Mouse (Mus musculus) E14TG2a.4 (cell line): ENCODE results near the gene Aff1.

ENCODE experiments used
- H3K27me3 ChIP-seq: 2 replicates; pipeline ENCODE4 v1.6.1; 2014; ENCODE audit warnings: low read length, control low read depth; ENCODE audit not compliant: insufficient read depth
- H3K36me3 ChIP-seq: 2 replicates; pipeline ENCODE4 v1.6.1; 2014; ENCODE audit warnings: low read length, control low read depth; ENCODE audit not compliant: insufficient read depth
- H3K4me1 ChIP-seq: replicated peaks from 2 replicates; pipeline ENCODE4 v1.6.1; 2014; ENCODE audit warnings: low read depth, low read length, control low read depth
- H3K4me3 ChIP-seq: replicated peaks from 2 replicates; pipeline ENCODE4 v1.5.1; 2014; ENCODE audit warnings: mild to moderate bottlenecking, low read length
- H3K9me3 ChIP-seq: 2 replicates; pipeline ENCODE4 v1.6.1; 2014; ENCODE audit warnings: low read length, control low read depth
- CTCF ChIP-seq: conservative IDR thresholded peaks from 2 replicates; pipeline ENCODE4 v1.5.1; 2014; ENCODE audit warnings: low read length
- NANOG ChIP-seq: IDR thresholded peaks from 2 replicates; pipeline ENCODE4 v1.6.1; 2014; ENCODE audit warnings: borderline replicate concordance, low read length, mixed read lengths
- POU5F1 ChIP-seq: IDR thresholded peaks from 2 replicates; pipeline ENCODE4 v1.6.1; 2014; ENCODE audit warnings: low read length, borderline replicate concordance

Gene Aff1

DNA sequence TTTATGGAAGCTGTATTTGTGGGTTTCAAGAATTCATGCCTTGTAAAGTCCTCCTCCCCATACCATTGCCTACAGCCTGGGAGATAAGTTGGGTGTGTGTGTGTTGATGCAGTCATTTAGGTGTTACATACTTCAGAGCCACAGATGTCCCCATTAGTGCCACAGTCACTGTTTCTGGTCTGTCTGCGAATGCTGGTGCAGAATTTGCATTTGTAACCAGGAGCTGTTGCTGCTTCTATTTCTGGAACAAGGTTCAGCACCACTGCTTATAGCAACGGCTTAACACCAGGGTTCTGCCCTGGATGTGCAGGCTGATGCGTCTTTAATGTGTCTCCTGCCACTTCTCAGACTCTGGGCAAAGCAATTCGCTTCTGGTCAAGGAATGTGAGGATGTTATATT lies 7.4 kb downstream of the Aff1 start:
- Histone ChIP-seq H3K4me1 (peaks cover 99% of the 10 kb centered on the region), H3K4me3 (no peak overlapping the region; the same call in 1 of the 2 replicates), H3K9me3 (no peaks in the 10 kb centered on the region), H3K36me3 (peaks cover 41% of the 10 kb centered on the region), H3K27me3 (no peaks in the 10 kb centered on the region)
- TF ChIP-seq CTCF (no peak), NANOG (no peak), POU5F1 (no peak)

DNA sequence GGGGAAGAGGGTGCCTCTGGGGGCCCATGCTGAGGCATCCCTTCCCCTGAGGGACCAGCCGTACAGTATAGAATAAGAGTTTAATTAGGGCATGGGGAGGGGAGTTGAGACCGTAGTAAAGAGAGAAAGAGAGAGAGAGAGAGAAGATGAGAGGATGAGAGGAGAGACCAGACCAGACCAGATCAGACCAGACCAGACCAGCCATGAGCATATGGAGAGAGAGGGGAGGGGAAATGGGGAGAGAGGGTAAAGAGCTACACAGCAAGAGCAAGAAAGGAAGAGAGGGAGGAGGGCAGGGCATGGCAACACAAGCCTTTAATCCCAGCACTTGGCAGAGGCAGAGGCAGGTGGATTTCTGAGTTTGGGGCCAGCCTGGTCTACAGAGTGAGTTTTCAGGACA lies 8.5 kb downstream of the Aff1 start:
- Histone ChIP-seq H3K27me3 (no peaks in the 10 kb centered on the region), H3K4me1 (peaks cover 99% of the 10 kb centered on the region), H3K4me3 (0 out of 2 replicates have a peak overlapping the region, but pooled peaks have one; percentile 10), H3K36me3 (peaks cover 40% of the 10 kb centered on the region), H3K9me3 (no peaks in the 10 kb centered on the region)
- TF ChIP-seq NANOG (no peak), POU5F1 (no peak), CTCF (no peak)

DNA sequence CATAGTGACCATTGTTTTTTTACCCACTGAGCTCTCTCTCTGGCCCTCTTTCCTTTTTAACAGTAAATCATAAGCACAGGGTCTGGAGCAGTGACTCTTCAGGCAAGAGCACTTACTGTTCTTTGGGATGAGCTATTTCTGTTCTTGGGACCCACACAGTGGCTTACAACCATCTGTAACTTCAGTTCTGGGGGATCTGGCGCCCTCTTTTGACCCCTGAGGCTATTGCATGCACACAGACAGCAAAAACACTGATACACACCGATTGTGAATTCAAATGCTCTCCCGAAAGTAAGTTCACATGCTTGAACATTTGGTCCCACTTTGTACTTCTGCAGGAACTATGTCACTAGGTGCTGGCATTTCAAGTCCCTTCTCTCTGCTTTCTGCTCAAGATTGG lies 9.3 kb downstream of the Aff1 start:
- H3K4me1 ChIP-seq: peaks cover 99% of the 10 kb centered on the region
- H3K9me3 ChIP-seq: 0 out of 2 replicates have a peak, but pooled peaks cover under 1% of the 10 kb centered on the region
- H3K4me3 ChIP-seq: 0 out of 2 replicates have a peak overlapping the region, but pooled peaks have one; percentile 29
- H3K36me3 ChIP-seq: peaks cover 47% of the 10 kb centered on the region
- no peaks in the 10 kb centered on the region for H3K27me3 ChIP-seq
- TF ChIP-seq NANOG (no peak), POU5F1 (no peak), CTCF (peak; percentile 96)

DNA sequence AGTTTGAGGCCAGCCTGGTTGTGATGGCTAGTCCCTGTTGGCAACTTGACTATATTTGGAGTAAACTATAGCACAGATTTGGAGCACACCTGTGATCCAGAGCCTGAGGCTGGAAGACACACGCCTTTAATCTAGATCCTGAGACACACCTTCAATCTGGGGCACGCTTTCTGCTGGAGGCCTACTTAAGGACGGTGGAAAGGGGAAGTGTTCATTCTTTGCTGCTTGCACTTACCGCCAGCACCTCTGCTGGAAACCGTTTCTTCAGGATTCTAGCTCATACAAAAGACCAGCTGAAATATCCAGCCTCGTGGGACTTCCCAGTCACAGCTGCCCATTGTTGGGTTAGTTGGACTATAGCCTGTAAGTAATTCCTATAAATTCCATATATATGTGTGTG lies 10.4 kb downstream of the Aff1 start:
- peaks cover 96% of the 10 kb centered on the region for H3K4me1 ChIP-seq

DNA sequence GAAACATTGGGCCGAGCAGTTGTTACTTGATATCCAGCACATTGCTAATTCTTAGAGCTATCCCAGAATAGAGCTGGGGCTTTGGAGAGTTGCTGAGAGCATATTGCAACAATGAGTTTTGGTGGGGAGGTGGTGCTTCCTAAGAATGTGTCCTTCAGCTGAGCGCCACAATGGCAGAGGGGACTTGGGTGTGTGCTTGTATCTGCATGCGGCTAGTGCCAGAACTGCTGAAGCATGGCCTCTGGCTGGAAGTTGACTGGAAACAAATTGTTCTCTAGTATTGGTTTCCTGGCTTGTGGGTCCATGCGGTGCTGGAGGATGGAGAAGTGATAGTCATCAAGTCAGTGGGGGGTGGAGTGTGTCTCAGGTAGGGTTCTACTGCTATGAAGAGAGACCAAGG lies 13.2 kb downstream of the Aff1 start:
- Histone ChIP-seq H3K27me3 (no peaks in the 10 kb centered on the region), H3K36me3 (peaks cover 34% of the 10 kb centered on the region), H3K4me1 (peaks cover 96% of the 10 kb centered on the region), H3K9me3 (0 out of 2 replicates have a peak, but pooled peaks cover 3% of the 10 kb centered on the region), H3K4me3 (peak overlapping the region; percentile 27; the same call in 1 of the 2 replicates)
- TF ChIP-seq NANOG (no peak), POU5F1 (no peak), CTCF (no peak)

More for the DNA sequence above, 10.4 kb downstream of the Aff1 start:
- Histone ChIP-seq H3K9me3 (0 out of 2 replicates have a peak, but pooled peaks cover 3% of the 10 kb centered on the region), H3K4me3 (peak overlapping the region; percentile 29; the same call in 1 of the 2 replicates), H3K36me3 (peaks cover 44% of the 10 kb centered on the region), H3K27me3 (no peaks in the 10 kb centered on the region)
- TF ChIP-seq CTCF (no peak), NANOG (no peak), POU5F1 (no peak)

DNA sequence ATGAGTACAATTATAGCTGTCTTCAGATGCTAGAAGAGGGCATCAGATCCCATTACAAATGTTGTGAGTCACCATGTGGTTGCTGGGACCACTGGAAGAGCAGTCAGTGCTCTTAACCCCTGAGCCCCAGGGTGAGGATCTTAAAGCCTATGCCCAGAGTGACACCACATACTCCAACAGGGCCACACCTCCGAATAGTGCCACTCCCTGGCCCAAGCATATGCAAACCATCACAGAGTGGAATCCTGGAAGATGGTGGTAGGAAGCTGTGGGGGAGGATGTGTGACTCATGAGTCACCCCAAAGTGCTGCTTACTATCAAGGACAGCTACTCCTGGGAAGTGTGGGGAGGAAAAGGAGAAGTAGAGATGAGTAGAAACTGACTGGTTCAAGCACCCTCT lies 13.7 kb downstream of the Aff1 start:
- Histone ChIP-seq H3K9me3 (0 out of 2 replicates have a peak, but pooled peaks cover 3% of the 10 kb centered on the region), H3K4me3 (no peak overlapping the region; the same call in 1 of the 2 replicates), H3K4me1 (peaks cover 95% of the 10 kb centered on the region), H3K27me3 (no peaks in the 10 kb centered on the region), H3K36me3 (peaks cover 34% of the 10 kb centered on the region)
- no peak for TF ChIP-seq POU5F1

DNA sequence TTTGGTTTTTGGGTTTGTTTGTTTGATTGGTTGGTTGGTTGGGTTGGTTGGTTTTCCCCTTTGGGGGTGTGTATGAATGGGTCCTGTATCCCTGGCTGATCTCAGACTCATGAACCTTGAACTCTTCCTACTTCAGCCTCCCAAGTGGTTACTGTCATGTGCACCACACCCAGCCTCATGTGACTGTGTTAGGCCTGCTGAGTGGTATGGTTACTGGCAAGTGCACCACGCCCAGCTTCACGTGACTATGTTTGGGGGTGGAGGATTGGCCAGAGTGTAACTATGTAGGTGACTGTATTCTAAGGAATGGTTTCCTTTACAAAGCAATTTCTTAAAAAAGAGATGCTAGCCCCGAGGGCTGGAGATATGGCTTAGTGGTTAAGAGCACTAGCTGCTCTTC lies 16.9 kb downstream of the Aff1 start:
- Histone ChIP-seq H3K9me3 (0 out of 2 replicates have a peak, but pooled peaks cover 3% of the 10 kb centered on the region), H3K36me3 (peaks cover 15% of the 10 kb centered on the region; the same call in 1 of the 2 replicates), H3K4me3 (peak overlapping the region; percentile 26; the same call in 1 of the 2 replicates), H3K4me1 (peaks cover 95% of the 10 kb centered on the region), H3K27me3 (no peaks in the 10 kb centered on the region)
- TF ChIP-seq CTCF (no peak), NANOG (peak; percentile 11; the same call in 1 of the 2 replicates)

DNA sequence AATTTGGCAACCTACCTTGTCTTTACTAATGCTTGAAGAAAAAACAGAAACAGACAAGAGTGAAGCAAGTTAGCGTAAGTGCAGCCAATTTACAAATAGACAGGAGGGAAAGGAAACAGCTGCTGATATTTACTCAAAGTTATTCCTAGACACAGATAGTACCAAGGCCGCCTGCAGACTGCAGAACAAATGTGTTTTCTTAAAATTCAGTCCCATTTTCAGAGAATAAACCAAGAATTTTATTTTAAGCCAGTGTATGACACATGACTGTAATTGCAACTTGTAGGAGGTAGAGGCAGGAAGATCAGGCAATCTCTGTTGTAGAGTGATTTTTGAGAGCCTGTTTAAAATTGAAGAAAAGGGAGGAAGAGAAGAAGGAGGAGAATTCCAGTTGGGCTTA lies 19.7 kb downstream of the Aff1 start:
- H3K36me3 ChIP-seq: peaks cover 20% of the 10 kb centered on the region
- no peak overlapping the region for H3K4me3 ChIP-seq
- TF ChIP-seq NANOG (no peak), POU5F1 (no peak), CTCF (no peak)
- no peaks in the 10 kb centered on the region for H3K9me3 ChIP-seq
- H3K27me3 ChIP-seq: no peaks in the 10 kb centered on the region
- peaks cover 93% of the 10 kb centered on the region for H3K4me1 ChIP-seq

DNA sequence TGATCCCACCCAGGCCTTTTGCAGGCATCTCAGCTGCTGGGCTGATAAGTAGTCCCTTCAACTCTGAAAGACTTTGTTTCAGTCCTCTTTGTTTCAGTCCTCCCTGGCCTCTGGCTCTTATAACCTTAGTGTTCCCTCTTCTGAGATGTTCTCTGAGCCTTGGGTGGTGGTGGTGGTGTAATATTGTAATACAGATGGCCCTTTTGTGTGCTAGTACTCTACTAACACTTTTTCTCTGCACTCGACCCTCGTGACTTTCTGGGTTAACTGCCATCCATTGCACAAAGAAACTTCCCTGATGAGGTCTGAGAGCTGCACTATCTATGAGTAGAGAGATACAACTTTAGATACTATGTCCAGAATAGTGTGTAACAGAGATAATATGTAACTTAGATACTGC lies 21.2 kb downstream of the Aff1 start:
- no peaks in the 10 kb centered on the region for H3K27me3 ChIP-seq
- H3K4me1 ChIP-seq: peaks cover 94% of the 10 kb centered on the region
- H3K9me3 ChIP-seq: no peaks in the 10 kb centered on the region
- TF ChIP-seq POU5F1: no peak
- no peak for TF ChIP-seq CTCF
- no peak for TF ChIP-seq NANOG
- peak overlapping the region; percentile 30; the same call in 1 of the 2 replicates for H3K4me3 ChIP-seq
- H3K36me3 ChIP-seq: peaks cover 22% of the 10 kb centered on the region
